In the genomic region with DNA sequence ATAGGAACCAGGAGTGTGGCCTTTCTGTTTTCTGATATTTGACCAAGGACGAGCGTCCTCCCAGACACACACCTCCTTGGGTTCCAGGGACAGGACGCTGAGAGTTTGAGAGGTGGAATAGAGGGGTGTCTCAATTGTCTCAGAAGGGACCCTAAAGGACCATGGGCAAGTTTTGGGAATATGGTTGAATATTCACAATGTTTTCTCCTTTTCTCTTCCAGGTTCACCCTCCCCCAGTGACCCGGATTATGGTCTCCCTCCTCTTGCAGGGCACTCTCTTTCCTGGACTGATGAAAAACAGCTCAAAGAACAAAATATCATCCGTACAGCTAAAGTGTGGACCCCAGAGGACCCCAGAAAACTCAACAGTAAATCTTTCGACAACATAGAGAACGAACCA, we compare ENCODE assay signal across 22 mouse cellular contexts. TPM values are rescaled to one million over a fixed set of nuclear protein-coding genes. Genes with fewer than 3 reads are reported as not detected.
DNase-seq lines count a peak whose midpoint lies in the region; ATAC-seq lines count a peak whose summit lies in the region.
"Had no signal": no experiment of that assay in that cellular context is flagged by ENCODE, and none has a peak within 500 bp of the region (broad histone marks: within the 10 kb centered on the region; RNA-seq: fewer than 3 reads in every experiment).

No protein-coding gene starts in this region.

- peaks cover 6% of the 10 kb centered on the region; the same call in 1 of the 2 replicates for H3K4me1 ChIP-seq in intestine, embryonic 14.5 days (replicated peaks; ENCODE audit: control insufficient read depth, insufficient read depth, low read length)
- peaks cover 12% of the 10 kb centered on the region for H3K4me1 ChIP-seq in intestine, embryonic 15.5 days (replicated peaks)
- H3K4me1 ChIP-seq in embryonic facial prominence, embryonic 10.5 days = peaks cover 28% of the 10 kb centered on the region
- H3K4me1 ChIP-seq in hindbrain, embryonic 13.5 days (replicated peaks) = peaks cover 29% of the 10 kb centered on the region
- H3K4me1 ChIP-seq in neural tube, embryonic 13.5 days (replicated peaks) = peaks cover 35% of the 10 kb centered on the region

- no peak overlapping the region for H3K27ac ChIP-seq in intestine, embryonic 14.5 days (ENCODE audit: low read depth)
- no peak overlapping the region for H3K27ac ChIP-seq in intestine, embryonic 15.5 days
- no peak overlapping the region for H3K27ac ChIP-seq in embryonic facial prominence, embryonic 10.5 days (replicated peaks)
- H3K27ac ChIP-seq in hindbrain, embryonic 13.5 days = no peak overlapping the region
- H3K27ac ChIP-seq in neural tube, embryonic 13.5 days (replicated peaks) = no peak overlapping the region
- H3K27ac ChIP-seq: heart, embryonic 15.5 days; liver, embryonic 14.5 days; lung, embryonic 15.5 days; midbrain, embryonic 10.5 days had no signal

- H3K9me3 ChIP-seq in intestine, embryonic 14.5 days (ENCODE audit: control insufficient read depth, low read length) = no peaks in the 10 kb centered on the region
- no peaks in the 10 kb centered on the region for H3K9me3 ChIP-seq in intestine, embryonic 15.5 days
- no peaks in the 10 kb centered on the region for H3K9me3 ChIP-seq in embryonic facial prominence, embryonic 10.5 days
- no peaks in the 10 kb centered on the region for H3K9me3 ChIP-seq in hindbrain, embryonic 13.5 days
- no peaks in the 10 kb centered on the region for H3K9me3 ChIP-seq in neural tube, embryonic 13.5 days
- H3K9me3 ChIP-seq: heart, embryonic 15.5 days; lung, embryonic 15.5 days; midbrain, embryonic 10.5 days had no signal

- WGBS in intestine, embryonic 14.5 days = 3% methylated on average over 7 of the region's 7 CpGs
- 6% methylated on average over 7 of the region's 7 CpGs for WGBS in intestine, embryonic 15.5 days
- under 1% methylated on average over 7 of the region's 7 CpGs for WGBS in embryonic facial prominence, embryonic 10.5 days
- WGBS in hindbrain, embryonic 13.5 days = 7% methylated on average over 7 of the region's 7 CpGs
- WGBS in neural tube, embryonic 13.5 days = 3% methylated on average over 7 of the region's 7 CpGs

- no peak for ATAC-seq in intestine, embryonic 14.5 days (replicated peaks; ENCODE audit: low FRiP score, low TSS enrichment, low read depth)
- no peak for ATAC-seq in intestine, embryonic 15.5 days
- no peak for ATAC-seq in hindbrain, embryonic 13.5 days (ENCODE audit: low FRiP score)
- no peak for ATAC-seq in neural tube, embryonic 13.5 days (ENCODE audit: low read depth)
- ATAC-seq: intestine, postnatal 0 days; Patski had no signal

- no peak for DNase-seq in intestine, embryonic 14.5 days (ENCODE audit: low spot score)
- no peak for DNase-seq in embryonic facial prominence, embryonic 10.5 days (ENCODE audit: low spot score)
- no peak for DNase-seq in spleen, postnatal 36 days (ENCODE audit: low spot score in 2 of 2)
- no peak for DNase-seq in B cell, adult 2 months
- DNase-seq: adrenal gland, postnatal 10 days; cerebellum, adult 9-11 months; gastrocnemius, postnatal 14 days; heart, adult 18-20 months; heart, postnatal 4 days had no signal

- no peak overlapping the region for H3K4me2 ChIP-seq in intestine, embryonic 14.5 days (ENCODE audit: low read length)
- H3K4me2 ChIP-seq in intestine, embryonic 15.5 days (replicated peaks) = no peak overlapping the region
- peak overlapping the region; percentile 72 for H3K4me2 ChIP-seq in hindbrain, embryonic 13.5 days
- H3K4me2 ChIP-seq in neural tube, embryonic 13.5 days = peak overlapping the region; percentile 73

- no peaks in the 10 kb centered on the region for H3K36me3 ChIP-seq in intestine, embryonic 14.5 days (ENCODE audit: control insufficient read depth, insufficient read depth, low read length)
- H3K36me3 ChIP-seq in intestine, embryonic 15.5 days = no peaks in the 10 kb centered on the region
- H3K36me3 ChIP-seq in embryonic facial prominence, embryonic 10.5 days (replicated peaks) = no peaks in the 10 kb centered on the region
- no peaks in the 10 kb centered on the region for H3K36me3 ChIP-seq in hindbrain, embryonic 13.5 days
- no peaks in the 10 kb centered on the region for H3K36me3 ChIP-seq in neural tube, embryonic 13.5 days
- H3K36me3 ChIP-seq: heart, embryonic 15.5 days; lung, embryonic 15.5 days; midbrain, embryonic 10.5 days had no signal

- H3K4me3 ChIP-seq in intestine, embryonic 14.5 days (ENCODE audit: low read depth, low read length) = peak overlapping the region; percentile 25; the same call in 1 of the 2 replicates
- H3K4me3 ChIP-seq in intestine, embryonic 15.5 days (replicated peaks) = no peak overlapping the region
- peak overlapping the region; percentile 48; the same call in 1 of the 2 replicates for H3K4me3 ChIP-seq in embryonic facial prominence, embryonic 10.5 days
- peak overlapping the region; percentile 45 for H3K4me3 ChIP-seq in hindbrain, embryonic 13.5 days
- peak overlapping the region; percentile 43 for H3K4me3 ChIP-seq in neural tube, embryonic 13.5 days

- no peak overlapping the region for H3K9ac ChIP-seq in intestine, embryonic 14.5 days (ENCODE audit: low read length)
- H3K9ac ChIP-seq in intestine, embryonic 15.5 days = no peak overlapping the region
- no peak overlapping the region for H3K9ac ChIP-seq in hindbrain, embryonic 13.5 days
- H3K9ac ChIP-seq in neural tube, embryonic 13.5 days = no peak overlapping the region
- H3K9ac ChIP-seq: heart, embryonic 15.5 days; liver, embryonic 14.5 days; lung, embryonic 15.5 days had no signal

- peaks cover 98% of the 10 kb centered on the region for H3K27me3 ChIP-seq in intestine, embryonic 14.5 days (replicated peaks; ENCODE audit: control insufficient read depth, insufficient read depth, low read length)
- peaks cover 89% of the 10 kb centered on the region for H3K27me3 ChIP-seq in intestine, embryonic 15.5 days (replicated peaks)
- peaks cover 100% of the 10 kb centered on the region for H3K27me3 ChIP-seq in embryonic facial prominence, embryonic 10.5 days (replicated peaks; ENCODE audit: low read depth, poor library complexity, severe bottlenecking)
- peaks cover 96% of the 10 kb centered on the region for H3K27me3 ChIP-seq in hindbrain, embryonic 13.5 days
- H3K27me3 ChIP-seq in neural tube, embryonic 13.5 days = peaks cover 97% of the 10 kb centered on the region

RNA-seq across cellular contexts. Expression of a gene that starts 1.3 kb away (rescaled TPM):
- 7.3 TPM in 1 of 2 replicates, not detected in the other for polyA plus RNA-seq in intestine, embryonic 14.5 days (2014; fragmentation: Nextera tagmentation; extraction: Ambion mirVana)
- polyA plus RNA-seq in intestine, embryonic 15.5 days (2015; fragmentation: Nextera tagmentation; extraction: Ambion mirVana) = 10.8 and 17.9 TPM in 2 replicates
- polyA plus RNA-seq in embryonic facial prominence, embryonic 10.5 days (2016; fragmentation: Nextera tagmentation; extraction: Ambion mirVana) = 0.41 and 1.1 TPM in 2 replicates
- polyA plus RNA-seq in hindbrain, embryonic 13.5 days (2015; fragmentation: Nextera tagmentation; extraction: Ambion mirVana) = 1.3 and 3.1 TPM in 2 replicates
- polyA plus RNA-seq in neural tube, embryonic 13.5 days (2015; fragmentation: Nextera tagmentation; extraction: Ambion mirVana) = 0.92 and 1.2 TPM in 2 replicates
- polyA plus RNA-seq: cortical plate, adult 2 months; forebrain, embryonic 11.5 days; heart, embryonic 15.5 days; intestine, postnatal 0 days; kidney, embryonic 16.5 days; large intestine, adult 2 months; liver, embryonic 14.5 days; lung, embryonic 15.5 days; Patski had no signal

Comparison
In these comparisons a context has a peak if more than half of its experiments do, and no peak if none do; other contexts are left out.
1. H3K4me2 ChIP-seq: peak in hindbrain, embryonic 13.5 days (single experiment) and neural tube, embryonic 13.5 days (single experiment); none in intestine, embryonic 14.5 days (single experiment) and intestine, embryonic 15.5 days (single experiment).